Mouse (Mus musculus) cerebellum, postnatal 25 days (tissue): ENCODE data around the gene Tbl2.

ENCODE experiments used
- DNase-seq, 2 experiments: peaks; one replicate each; pipeline ENCODE4 v3.0.0; 2021; ENCODE audit warnings: mixed read lengths in 2 of 2

The Tbl2 gene

GRCm38 (mm10) chr5:135149053-135149819 lies at the start of gene Tbl2:
Tbl2 (plus strand) TSS chr5:135149657.
- DNase-seq, result peak; percentile 98 to 99

- DNase-seq, result no peak
Measured at GRCm38 (mm10) chr5:135100981-135101380, 48.5 kb upstream of the Tbl2 start.

- peak in 1 of 2 experiments; percentile 24 for DNase-seq
Measured at GRCm38 (mm10) chr5:135103999-135104660, 45.3 kb upstream of the Tbl2 start.

DNA sequence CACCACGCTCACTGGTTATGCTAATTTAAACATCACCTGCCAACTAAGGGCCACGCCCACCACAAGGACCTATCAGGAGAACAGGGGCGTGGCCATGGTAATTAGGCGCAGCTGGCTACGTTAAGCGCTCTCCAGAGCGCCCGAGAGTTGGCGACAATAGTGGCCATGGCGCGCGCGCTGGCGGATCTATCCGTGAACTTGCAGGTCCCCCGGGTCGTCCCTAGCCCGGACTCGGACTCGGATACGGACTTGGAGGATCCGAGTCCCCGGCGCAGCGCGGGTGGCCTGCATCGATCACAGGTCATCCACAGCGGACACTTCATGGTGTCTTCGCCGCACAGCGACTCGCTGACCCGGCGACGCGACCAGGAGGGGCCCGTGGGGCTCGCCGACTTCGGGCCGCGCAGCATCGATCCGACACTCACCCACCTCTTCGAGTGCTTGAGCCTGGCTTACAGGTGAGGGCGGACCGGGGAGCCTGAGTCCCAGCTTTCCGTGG lies 42.6 kb upstream of the Tbl2 start:
- DNase-seq, result peak; percentile 41 to 67

DNA sequence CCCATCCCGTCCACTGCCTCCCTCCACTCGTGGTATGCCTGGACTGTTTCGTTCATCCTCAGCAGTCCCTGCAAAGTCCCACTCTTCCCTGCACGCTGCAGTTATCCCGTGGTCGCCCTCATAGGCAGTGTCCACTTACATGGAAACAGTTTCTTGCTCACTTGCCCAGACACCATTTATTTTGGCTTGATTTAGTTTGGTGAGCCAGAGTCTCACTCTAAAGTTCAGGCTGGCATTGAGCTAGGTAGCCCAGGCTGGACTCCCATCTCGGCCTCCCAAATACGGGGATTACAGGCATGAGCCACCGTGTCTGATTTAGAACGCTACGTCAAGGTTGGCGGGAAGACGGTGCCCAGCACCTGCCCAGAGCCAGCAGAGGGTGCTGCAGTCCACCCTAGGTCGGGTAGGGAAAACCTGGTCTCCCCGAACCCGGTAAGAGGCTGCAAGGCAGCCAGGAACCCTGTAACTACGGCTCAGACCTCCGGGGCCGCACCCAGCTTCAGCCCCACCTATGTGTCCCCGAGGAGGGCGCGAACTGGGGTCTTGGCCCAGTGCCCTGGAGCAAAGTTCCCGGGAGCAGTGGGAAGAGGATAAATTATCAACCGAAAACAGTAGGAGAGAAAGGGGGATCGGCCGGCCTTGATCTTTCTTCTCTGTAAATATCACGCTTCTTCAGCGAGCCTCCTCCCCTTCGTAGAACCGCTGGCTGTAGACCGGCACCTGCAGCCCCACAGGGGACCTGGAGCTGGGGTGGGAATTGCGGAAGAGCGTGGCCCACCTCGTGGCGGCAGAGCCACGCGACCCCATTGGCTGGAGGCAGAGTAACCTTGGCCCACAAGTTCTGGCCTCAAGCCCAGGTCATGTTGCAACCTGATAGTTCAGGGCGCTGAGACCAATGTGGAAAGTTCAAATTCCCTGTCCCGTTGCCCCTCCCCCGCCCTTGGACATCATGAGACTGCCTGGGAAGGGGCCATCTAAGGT lies 41.6 kb upstream of the Tbl2 start:
- peak; percentile 60 to 75 for DNase-seq

DNA sequence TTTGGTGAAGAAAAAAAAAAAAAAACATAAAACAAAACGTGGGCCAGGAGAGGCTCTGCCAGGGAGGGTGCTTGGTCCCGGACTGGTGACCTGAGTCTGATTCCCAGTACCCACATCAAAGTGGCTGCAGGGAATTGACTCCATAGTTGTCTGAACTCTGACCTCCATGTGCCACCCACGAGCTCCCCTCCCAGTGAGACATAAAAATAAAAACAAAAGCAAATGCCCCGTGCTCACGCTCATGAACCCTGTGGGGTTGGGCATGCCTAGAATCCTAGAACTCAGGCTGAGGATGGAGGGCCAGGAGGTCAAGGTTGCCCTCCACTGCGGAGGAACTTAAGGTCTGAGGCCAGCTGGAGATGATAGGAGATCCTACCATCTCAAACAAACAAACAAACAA lies 40.4 kb upstream of the Tbl2 start:
- DNase-seq, result no peak

GRCm38 (mm10) chr5:135109426-135109825 lies 40.0 kb upstream of the Tbl2 start:
- DNase-seq, result no peak

DNA sequence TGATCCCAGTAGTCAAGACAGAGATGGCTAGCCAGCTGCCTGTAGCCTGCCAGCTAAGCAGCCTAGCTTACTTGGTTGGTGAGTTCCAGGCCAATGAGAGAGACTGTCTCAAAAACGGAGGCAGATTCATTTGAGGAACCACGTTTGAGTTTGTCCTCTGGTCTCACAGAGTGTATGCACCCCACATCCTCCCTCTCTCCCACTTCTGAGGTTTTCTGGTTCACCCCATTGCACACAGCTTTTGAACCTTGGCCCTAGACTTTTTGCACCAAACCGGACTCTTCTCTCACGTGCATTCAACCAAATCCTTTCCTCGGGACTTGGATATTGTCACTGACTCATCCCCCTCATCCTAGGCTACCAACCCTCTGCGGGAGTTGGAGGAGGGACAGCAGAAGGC lies 39.5 kb upstream of the Tbl2 start:
- no peak for DNase-seq

- no peak for DNase-seq
Measured at GRCm38 (mm10) chr5:135113782-135114181, 35.7 kb upstream of the Tbl2 start.

DNA sequence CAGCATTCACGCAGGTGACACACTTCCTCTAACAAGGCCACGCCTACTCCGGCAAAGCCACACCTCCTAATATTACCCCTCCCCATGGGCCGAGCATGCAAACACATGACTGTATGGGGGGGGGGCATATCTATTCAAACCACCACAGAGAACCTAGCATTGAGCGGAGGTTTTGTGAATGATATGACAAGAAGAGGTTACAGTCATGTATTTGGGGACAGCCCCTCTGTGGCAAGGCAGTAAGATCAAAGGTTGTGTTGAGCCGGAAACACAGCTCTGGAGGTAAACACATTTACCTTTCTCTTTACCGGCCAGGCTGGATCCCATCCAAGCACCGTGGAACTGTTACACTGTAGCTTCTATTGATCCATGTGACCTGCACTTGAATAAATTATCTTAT lies 34.2 kb upstream of the Tbl2 start:
- no peak for DNase-seq

- DNase-seq, result peak; percentile 68 to 78
Measured at GRCm38 (mm10) chr5:135118589-135119081, 30.8 kb upstream of the Tbl2 start.

DNA sequence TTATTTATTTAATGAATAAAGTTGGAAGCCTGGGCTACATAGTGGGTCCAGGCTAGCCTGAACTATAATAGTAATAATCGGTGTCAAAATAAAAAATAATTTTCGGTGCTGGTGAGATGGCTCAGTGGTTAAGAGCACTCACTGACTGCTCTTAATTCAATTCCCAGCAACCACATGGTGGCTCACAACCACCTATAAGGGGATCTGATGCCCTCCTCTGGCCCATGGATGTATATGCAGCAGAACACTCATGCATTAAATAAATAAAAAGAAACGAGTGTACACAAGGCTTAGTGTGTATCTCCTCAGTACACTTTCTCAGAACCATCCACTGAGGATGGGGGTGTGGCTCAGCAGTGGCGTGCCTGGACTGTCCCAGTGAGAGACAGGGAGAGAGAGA lies 28.7 kb upstream of the Tbl2 start:
- DNase-seq, result no peak

- DNase-seq, result no peak
Measured at GRCm38 (mm10) chr5:135126121-135126520, 23.3 kb upstream of the Tbl2 start.

DNA sequence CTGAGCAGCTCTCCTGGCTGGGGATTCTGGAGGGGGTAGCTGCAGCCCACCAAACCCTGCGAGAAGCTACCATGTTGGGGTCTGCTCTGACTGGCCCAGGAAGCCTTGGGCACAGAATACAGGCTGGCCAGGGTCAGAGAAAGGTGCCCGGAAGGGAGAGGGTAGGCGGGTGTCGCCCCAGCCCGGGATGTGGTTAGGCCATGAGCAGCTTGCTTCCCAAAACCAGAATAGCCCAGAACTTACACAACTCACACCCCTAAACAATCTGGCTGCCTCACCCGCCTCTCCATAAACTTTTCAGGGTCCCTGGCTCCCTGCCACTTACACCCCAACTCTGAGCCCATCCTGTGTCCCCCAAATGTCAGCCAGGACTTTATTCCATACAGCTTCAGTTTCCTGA lies 21.8 kb upstream of the Tbl2 start:
- no peak for DNase-seq

- no peak for DNase-seq
Measured at GRCm38 (mm10) chr5:135129747-135130146, 19.7 kb upstream of the Tbl2 start.

DNA sequence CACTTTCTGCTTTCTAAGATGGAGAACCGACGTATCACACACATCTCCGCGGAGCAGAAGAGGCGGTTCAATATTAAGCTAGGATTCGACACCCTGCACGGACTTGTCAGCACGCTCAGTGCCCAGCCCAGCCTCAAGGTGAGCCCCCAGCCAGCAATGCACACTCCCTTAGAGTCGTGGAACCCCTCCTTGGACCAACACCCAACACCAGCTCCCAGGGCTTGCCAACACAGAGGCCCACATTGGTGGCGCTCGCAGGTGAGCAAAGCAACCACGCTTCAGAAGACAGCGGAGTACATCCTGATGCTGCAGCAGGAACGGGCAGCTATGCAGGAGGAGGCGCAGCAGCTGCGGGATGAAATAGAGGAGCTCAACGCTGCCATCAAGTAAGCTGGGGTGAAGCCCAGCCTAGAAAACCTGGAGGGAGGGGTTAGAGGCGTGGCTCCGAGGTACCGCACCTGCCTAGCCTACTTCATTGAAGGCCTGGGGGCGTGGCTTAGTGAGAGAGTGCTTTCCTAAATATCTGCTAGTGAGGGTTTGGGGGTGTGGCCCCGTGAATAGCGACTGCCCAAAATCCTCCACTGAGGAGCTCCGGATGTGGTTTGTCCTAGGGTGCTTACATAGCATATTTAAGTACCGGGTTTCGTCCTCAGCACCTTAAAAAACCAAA lies 15.6 kb upstream of the Tbl2 start:
- DNase-seq, result peak; percentile 13 to 51

- peak in 1 of 2 experiments; percentile 50 for DNase-seq
Measured at GRCm38 (mm10) chr5:135134534-135134933, 14.9 kb upstream of the Tbl2 start.

GRCm38 (mm10) chr5:135139881-135140280 lies 9.6 kb upstream of the Tbl2 start:
- no peak for DNase-seq

DNA sequence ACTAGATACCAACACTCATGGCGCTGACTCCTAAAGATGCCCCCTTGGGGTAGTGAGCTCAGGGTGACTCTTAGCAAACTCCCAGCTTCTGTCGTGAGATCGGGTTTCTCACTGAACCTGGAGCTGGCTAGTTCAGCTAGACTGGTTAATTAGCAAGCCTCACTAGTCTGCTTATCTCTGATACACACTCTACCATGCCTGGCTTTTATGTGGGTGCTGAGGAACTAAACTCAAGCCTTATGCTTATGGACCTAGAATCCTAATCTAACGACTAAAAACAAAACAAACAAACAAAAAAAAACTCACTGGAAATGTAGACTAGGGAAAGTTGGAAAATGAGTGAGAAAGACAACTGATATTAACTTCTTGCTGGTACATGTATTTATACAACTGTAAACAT lies 5.0 kb upstream of the Tbl2 start:
- no peak for DNase-seq

DNA sequence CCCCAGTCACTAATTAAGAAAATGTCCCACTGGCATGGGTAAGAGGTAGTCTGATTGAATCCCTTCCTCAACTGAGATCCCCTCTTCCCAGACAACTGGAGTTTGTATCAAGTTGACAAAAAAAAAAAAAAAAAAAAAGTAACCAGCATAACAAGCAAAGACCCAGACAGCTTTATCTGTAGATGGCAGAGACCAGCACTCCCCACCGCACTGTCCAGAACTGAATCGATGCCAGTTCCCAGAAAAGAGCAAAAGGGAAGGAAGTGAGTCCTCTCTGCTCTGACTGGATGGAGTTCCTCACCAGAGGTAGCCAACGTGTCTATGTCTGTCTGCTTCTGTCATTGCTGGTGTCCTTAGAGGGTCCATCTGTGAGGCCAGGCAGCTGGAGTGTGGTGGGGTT lies 3.9 kb upstream of the Tbl2 start:
- DNase-seq, result no peak

DNA sequence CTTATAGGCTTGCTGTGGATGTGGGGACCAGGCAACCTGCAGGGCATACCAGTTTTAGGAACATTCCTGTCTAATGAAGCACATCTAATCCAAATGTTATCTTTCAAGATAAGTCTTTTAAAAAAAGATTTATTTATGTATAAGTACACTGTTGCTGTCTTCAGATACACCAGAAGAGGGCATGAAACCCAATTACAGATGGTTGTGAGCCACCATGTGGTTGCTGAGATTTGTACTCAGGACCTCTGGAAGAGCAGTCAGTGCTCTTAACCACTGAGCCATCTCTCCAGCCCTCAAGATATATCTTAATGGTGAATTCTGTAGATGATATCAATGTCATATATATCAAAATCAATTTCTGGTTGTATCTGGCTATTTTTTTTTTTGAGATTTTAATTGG lies 3.5 kb upstream of the Tbl2 start:
- no peak for DNase-seq

DNA sequence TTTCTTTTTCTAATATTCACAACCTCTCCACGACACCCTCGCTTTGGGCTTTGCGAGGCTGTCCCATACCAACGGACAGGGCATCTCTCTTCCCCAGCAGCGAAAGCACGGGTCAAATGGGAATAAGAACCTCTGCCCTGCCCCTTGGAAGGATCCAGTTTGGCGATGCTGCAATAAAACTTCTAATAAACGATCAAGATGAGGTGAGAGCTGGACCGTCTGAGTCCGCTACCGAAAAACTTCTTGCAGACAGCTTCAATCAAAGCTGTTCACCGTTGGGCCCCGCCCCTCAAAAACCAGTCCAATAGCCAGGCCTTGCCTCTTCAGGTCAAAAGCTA lies 773 bp upstream of the Tbl2 start:
- no peak for DNase-seq

- no peak for DNase-seq
Measured at GRCm38 (mm10) chr5:135149820-135150178, 342 bp downstream of the Tbl2 start.
